Mouse (Mus musculus) ES-Bruce4 (cell line): ENCODE results near the gene Fgfr2.

Experiments used
- CTCF ChIP-seq: IDR thresholded peaks from one replicate; pipeline ENCODE4 v1.8.1; 2011; ENCODE audit warnings: low read depth, low read length
- EP300 ChIP-seq: IDR thresholded peaks from 2 replicates; pipeline ENCODE4 v1.6.1; 2011; ENCODE audit warnings: low read depth, low read length; ENCODE audit not compliant: insufficient read depth
- POLR2A ChIP-seq: IDR thresholded peaks from one replicate; pipeline ENCODE4 v1.8.1; 2011; ENCODE audit warnings: low read length; ENCODE audit not compliant: insufficient read depth

GRCm38 (mm10) chr7:132726106-132726861 is 396.9 kb downstream of the Fgfr2 start:
- TF ChIP-seq CTCF (no peak), EP300 (no peak), POLR2A (no peak)
